Mouse (Mus musculus): ENCODE data around the gene Lpp. TPM values are rescaled to one million over a fixed set of nuclear protein-coding genes. Genes with fewer than 3 reads are reported as not detected.
A peak's percentile ranks its signal among the peaks of the same experiment; 100 is the strongest.

Gene Lpp
- polyA plus RNA-seq, 1 experiment from 2014 or later: 10.3 TPM

GRCm38 (mm10) chr16:24411281-24411680 is 18.0 kb downstream of the Lpp start:
- WGBS (ENCODE audit: insufficient replicate concordance): 65% methylated on average over 6 of the region's 6 CpGs

GRCm38 (mm10) chr16:24412193-24412592 is 18.9 kb downstream of the Lpp start:
- Histone ChIP-seq H3K27ac (ENCODE audit: low read length) (no peak overlapping the region), H3K4me1 (ENCODE audit: control insufficient read depth, low read depth, low read length) (no peaks in the 10 kb centered on the region), H3K36me3 (ENCODE audit: control insufficient read depth, insufficient read depth) (no peaks in the 10 kb centered on the region), H3K4me3 (ENCODE audit: low read depth, low read length) (no peak overlapping the region), H3K27me3 (ENCODE audit: control insufficient read depth, insufficient read depth, low read depth, low read length) (no peaks in the 10 kb centered on the region), H3K9me3 (replicated peaks; ENCODE audit: control insufficient read depth, low read length) (no peaks in the 10 kb centered on the region), H3K4me2 (ENCODE audit: low read depth, low read length) (no peak overlapping the region), H3K9ac (ENCODE audit: low read depth, low read length) (no peak overlapping the region)
- 56% methylated on average over 5 of the region's 5 CpGs for WGBS (ENCODE audit: insufficient replicate concordance)
- ATAC-seq (ENCODE audit: low read depth): no peak

More at GRCm38 (mm10) chr16:24411281-24411680, 18.0 kb downstream of the Lpp start:
- H3K4me3 ChIP-seq (ENCODE audit: low read depth, low read length): no peak overlapping the region
- no peak for ATAC-seq (ENCODE audit: low read depth)
- no peaks in the 10 kb centered on the region for H3K36me3 ChIP-seq (ENCODE audit: control insufficient read depth, insufficient read depth)
- H3K4me1 ChIP-seq (ENCODE audit: control insufficient read depth, low read depth, low read length): no peaks in the 10 kb centered on the region
- no peak overlapping the region for H3K9ac ChIP-seq (ENCODE audit: low read depth, low read length)
- no peak overlapping the region for H3K27ac ChIP-seq (ENCODE audit: low read length)
- no peaks in the 10 kb centered on the region for H3K9me3 ChIP-seq (replicated peaks; ENCODE audit: control insufficient read depth, low read length)
- no peak overlapping the region for H3K4me2 ChIP-seq (ENCODE audit: low read depth, low read length)
- no peaks in the 10 kb centered on the region for H3K27me3 ChIP-seq (ENCODE audit: control insufficient read depth, insufficient read depth, low read depth, low read length)

GRCm38 (mm10) chr16:24413059-24413458 is 19.8 kb downstream of the Lpp start:
- no peaks in the 10 kb centered on the region for H3K4me1 ChIP-seq (ENCODE audit: control insufficient read depth, low read depth, low read length)
- H3K27me3 ChIP-seq (ENCODE audit: control insufficient read depth, insufficient read depth, low read depth, low read length): no peaks in the 10 kb centered on the region
- no peak for ATAC-seq (ENCODE audit: low read depth)
- no peaks in the 10 kb centered on the region for H3K9me3 ChIP-seq (replicated peaks; ENCODE audit: control insufficient read depth, low read length)
- no peak overlapping the region for H3K4me2 ChIP-seq (ENCODE audit: low read depth, low read length)
- no peak overlapping the region for H3K4me3 ChIP-seq (ENCODE audit: low read depth, low read length)
- no peak overlapping the region for H3K9ac ChIP-seq (ENCODE audit: low read depth, low read length)
- WGBS (ENCODE audit: insufficient replicate concordance): 47% methylated on average over 4 of the region's 4 CpGs
- H3K36me3 ChIP-seq (ENCODE audit: control insufficient read depth, insufficient read depth): no peaks in the 10 kb centered on the region
- no peak overlapping the region for H3K27ac ChIP-seq (ENCODE audit: low read length)

GRCm38 (mm10) chr16:24418022-24418421 is 24.7 kb downstream of the Lpp start:
- Histone ChIP-seq H3K4me2 (ENCODE audit: low read depth, low read length) (no peak overlapping the region), H3K27me3 (ENCODE audit: control insufficient read depth, insufficient read depth, low read depth, low read length) (no peaks in the 10 kb centered on the region), H3K9ac (ENCODE audit: low read depth, low read length) (no peak overlapping the region), H3K4me1 (ENCODE audit: control insufficient read depth, low read depth, low read length) (peaks cover 3% of the 10 kb centered on the region; the same call in 1 of the 2 replicates), H3K9me3 (replicated peaks; ENCODE audit: control insufficient read depth, low read length) (no peaks in the 10 kb centered on the region), H3K27ac (ENCODE audit: low read length) (no peak overlapping the region), H3K4me3 (ENCODE audit: low read depth, low read length) (no peak overlapping the region), H3K36me3 (ENCODE audit: control insufficient read depth, insufficient read depth) (no peaks in the 10 kb centered on the region)
- 60% methylated on average over 4 of the region's 4 CpGs for WGBS (ENCODE audit: insufficient replicate concordance)
- ATAC-seq (ENCODE audit: low read depth): no peak

- ATAC-seq (ENCODE audit: low read depth): peak; percentile 32; the same call in 1 of the 2 replicates
- Histone ChIP-seq H3K4me1 (ENCODE audit: control insufficient read depth, low read depth, low read length) (peaks cover 7% of the 10 kb centered on the region), H3K9ac (ENCODE audit: low read depth, low read length) (no peak overlapping the region), H3K9me3 (replicated peaks; ENCODE audit: control insufficient read depth, low read length) (no peaks in the 10 kb centered on the region), H3K4me3 (ENCODE audit: low read depth, low read length) (no peak overlapping the region), H3K27me3 (ENCODE audit: control insufficient read depth, insufficient read depth, low read depth, low read length) (no peaks in the 10 kb centered on the region), H3K36me3 (ENCODE audit: control insufficient read depth, insufficient read depth) (no peaks in the 10 kb centered on the region), H3K4me2 (ENCODE audit: low read depth, low read length) (no peak overlapping the region), H3K27ac (ENCODE audit: low read length) (no peak overlapping the region)
- WGBS (ENCODE audit: insufficient replicate concordance): 45% methylated on average over 5 of the region's 5 CpGs
Observed at GRCm38 (mm10) chr16:24420603-24421120, 27.4 kb downstream of the Lpp start.

- Histone ChIP-seq H3K9me3 (replicated peaks; ENCODE audit: control insufficient read depth, low read length) (no peaks in the 10 kb centered on the region), H3K4me3 (ENCODE audit: low read depth, low read length) (no peak overlapping the region), H3K4me2 (ENCODE audit: low read depth, low read length) (no peak overlapping the region), H3K27ac (ENCODE audit: low read length) (no peak overlapping the region), H3K27me3 (ENCODE audit: control insufficient read depth, insufficient read depth, low read depth, low read length) (no peaks in the 10 kb centered on the region), H3K36me3 (ENCODE audit: control insufficient read depth, insufficient read depth) (no peaks in the 10 kb centered on the region), H3K9ac (ENCODE audit: low read depth, low read length) (no peak overlapping the region), H3K4me1 (ENCODE audit: control insufficient read depth, low read depth, low read length) (peaks cover 7% of the 10 kb centered on the region)
- WGBS (ENCODE audit: insufficient replicate concordance): 60% methylated on average over 4 of the region's 4 CpGs
- no peak for ATAC-seq (ENCODE audit: low read depth)
Observed at GRCm38 (mm10) chr16:24421687-24422418, 28.5 kb downstream of the Lpp start.

- WGBS (ENCODE audit: insufficient replicate concordance): 59% methylated on average over 4 of the region's 4 CpGs
- Histone ChIP-seq H3K27me3 (ENCODE audit: control insufficient read depth, insufficient read depth, low read depth, low read length) (no peaks in the 10 kb centered on the region), H3K9me3 (replicated peaks; ENCODE audit: control insufficient read depth, low read length) (no peaks in the 10 kb centered on the region), H3K36me3 (ENCODE audit: control insufficient read depth, insufficient read depth) (no peaks in the 10 kb centered on the region), H3K4me2 (ENCODE audit: low read depth, low read length) (no peak overlapping the region), H3K4me3 (ENCODE audit: low read depth, low read length) (no peak overlapping the region), H3K27ac (ENCODE audit: low read length) (no peak overlapping the region), H3K4me1 (ENCODE audit: control insufficient read depth, low read depth, low read length) (peaks cover 7% of the 10 kb centered on the region), H3K9ac (ENCODE audit: low read depth, low read length) (no peak overlapping the region)
- ATAC-seq (ENCODE audit: low read depth): no peak
Observed at GRCm38 (mm10) chr16:24423196-24423595, 29.9 kb downstream of the Lpp start.

- Histone ChIP-seq H3K9me3 (replicated peaks; ENCODE audit: control insufficient read depth, low read length) (no peaks in the 10 kb centered on the region), H3K27ac (ENCODE audit: low read length) (no peak overlapping the region), H3K27me3 (ENCODE audit: control insufficient read depth, insufficient read depth, low read depth, low read length) (no peaks in the 10 kb centered on the region), H3K9ac (ENCODE audit: low read depth, low read length) (no peak overlapping the region), H3K4me1 (ENCODE audit: control insufficient read depth, low read depth, low read length) (peaks cover 7% of the 10 kb centered on the region), H3K4me2 (ENCODE audit: low read depth, low read length) (no peak overlapping the region), H3K36me3 (ENCODE audit: control insufficient read depth, insufficient read depth) (no peaks in the 10 kb centered on the region), H3K4me3 (ENCODE audit: low read depth, low read length) (no peak overlapping the region)
- no peak; the same call in 1 of the 2 replicates for ATAC-seq (ENCODE audit: low read depth)
- WGBS (ENCODE audit: insufficient replicate concordance): 46% methylated on average over 4 of the region's 4 CpGs
Observed at GRCm38 (mm10) chr16:24423751-24424150, 30.4 kb downstream of the Lpp start.

- H3K36me3 ChIP-seq (ENCODE audit: control insufficient read depth, insufficient read depth): no peaks in the 10 kb centered on the region
- H3K4me2 ChIP-seq (ENCODE audit: low read depth, low read length): no peak overlapping the region
- H3K4me3 ChIP-seq (ENCODE audit: low read depth, low read length): no peak overlapping the region
- no peaks in the 10 kb centered on the region for H3K9me3 ChIP-seq (replicated peaks; ENCODE audit: control insufficient read depth, low read length)
- peaks cover 7% of the 10 kb centered on the region for H3K4me1 ChIP-seq (ENCODE audit: control insufficient read depth, low read depth, low read length)
- no peak overlapping the region for H3K9ac ChIP-seq (ENCODE audit: low read depth, low read length)
- H3K27ac ChIP-seq (ENCODE audit: low read length): no peak overlapping the region; the same call in 1 of the 2 replicates
- 57% methylated on average over 12 of the region's 12 CpGs for WGBS (ENCODE audit: insufficient replicate concordance)
- H3K27me3 ChIP-seq (ENCODE audit: control insufficient read depth, insufficient read depth, low read depth, low read length): no peaks in the 10 kb centered on the region
- peak; percentile 58 for ATAC-seq (ENCODE audit: low read depth)
Observed at GRCm38 (mm10) chr16:24424356-24424977, 31.2 kb downstream of the Lpp start.
